Mouse (Mus musculus) forebrain, postnatal 0 days (tissue): ENCODE results near the gene Cmklr1. TPM values are rescaled to one million over a fixed set of nuclear protein-coding genes. Genes with fewer than 3 reads are reported as not detected.

ENCODE experiments used
- ATAC-seq: fragments of 200-750 bp; cut with Nextera tagmentation; 2 replicates; pipeline ENCODE4 v1.8.0; 2017; ENCODE audit warnings: mild to moderate bottlenecking, moderate library complexity
- DNase-seq: peaks from one replicate; pipeline ENCODE4 v3.0.0-alpha.2; 2015
- H3K27ac ChIP-seq: fragments of 300-500 bp; sonication (generic); 2 replicates; pipeline ENCODE4 v1.5.1; 2014; ENCODE audit warnings: low read depth, mild to moderate bottlenecking, antibody characterized with exemption, low read length, moderate library complexity, mixed read lengths
- H3K27me3 ChIP-seq: fragments of 300-500 bp; sonication (generic); 2 replicates; pipeline ENCODE4 v1.6.1; 2014; ENCODE audit warnings: mild to moderate bottlenecking, low read length, mixed read lengths; ENCODE audit not compliant: insufficient read depth
- H3K36me3 ChIP-seq: fragments of 300-500 bp; sonication (generic); 2 replicates; pipeline ENCODE4 v1.6.1; 2014; ENCODE audit warnings: mild to moderate bottlenecking, moderate library complexity; ENCODE audit not compliant: insufficient read depth
- H3K4me1 ChIP-seq: fragments of 300-500 bp; sonication (generic); 2 replicates; pipeline ENCODE4 v1.6.1; 2014; ENCODE audit warnings: antibody characterized with exemption; ENCODE audit not compliant: insufficient read depth
- H3K4me2 ChIP-seq: fragments of 300-500 bp; sonication (generic); 2 replicates; pipeline ENCODE4 v1.6.1; 2014; ENCODE audit warnings: low read depth, mild to moderate bottlenecking, moderate library complexity
- H3K4me3 ChIP-seq: fragments of 300-500 bp; sonication (generic); 2 replicates; pipeline ENCODE4 v1.5.1; 2014; ENCODE audit warnings: low read depth, low read length, mixed read lengths
- H3K9ac ChIP-seq: fragments of 300-500 bp; sonication (generic); 2 replicates; pipeline ENCODE4 v1.6.1; 2014; ENCODE audit warnings: mild to moderate bottlenecking
- H3K9me3 ChIP-seq: fragments of 300-500 bp; sonication (generic); 2 replicates; pipeline ENCODE4 v1.6.1; 2016; ENCODE audit warnings: low read length
- CTCF ChIP-seq: sonication (generic); IDR thresholded peaks from 2 replicates; pipeline ENCODE4 v1.5.1; 2016; ENCODE audit warnings: antibody characterized with exemption, control low read depth, low read depth
- WGBS: fragments of 180-500 bp; shearing (Covaris S2); extraction: QIAGEN DNeasy Blood & Tissue Kit; methylation state at CpG from one replicate; pipeline ENCODE4 v1.1.7; 2014; 5-methylcytosine and 5-hydroxymethylcytosine counted together
- polyA plus RNA-seq: library from polyadenylated mRNA; unstranded; fragments of >200 nt; fragmentation: Nextera tagmentation; extraction: Ambion mirVana; gene quantifications from 2 replicates; pipeline ENCODE4 v1.2.1, GENCODE M21; 2015
- total RNA-seq: library from RNA; depleted of rRNA; stranded (reverse); fragments of >200 nt; gene quantifications from 2 replicates; pipeline ENCODE4 v1.2.3, GENCODE M21; 2014

Gene Cmklr1
- total and polyA plus RNA-seq, 2 experiments from 2014 or later: 1.4 to 2.7 TPM

GRCm38 (mm10) chr5:113604758-113605157, 45.5 kb downstream of the Cmklr1 start:
- H3K9ac ChIP-seq: no peak overlapping the region
- no peaks in the 10 kb centered on the region for H3K9me3 ChIP-seq
- DNase-seq (no peak), ATAC-seq (no peak)
- no peak for TF ChIP-seq CTCF
- H3K4me2 ChIP-seq: no peak overlapping the region
- no peak overlapping the region for H3K4me3 ChIP-seq
- no peaks in the 10 kb centered on the region for H3K36me3 ChIP-seq
- H3K4me1 ChIP-seq: 0 out of 2 replicates have a peak, but pooled peaks cover 3% of the 10 kb centered on the region
- H3K27me3 ChIP-seq: no peaks in the 10 kb centered on the region
- WGBS: 92% methylated on average over 4 of the region's 4 CpGs
- H3K27ac ChIP-seq: no peak overlapping the region

- no peak for DNase-seq
- 68% methylated on average over 9 of the region's 9 CpGs for WGBS
- Histone ChIP-seq H3K9ac (no peak overlapping the region), H3K27ac (no peak overlapping the region), H3K9me3 (no peaks in the 10 kb centered on the region), H3K4me1 (0 out of 2 replicates have a peak, but pooled peaks cover 3% of the 10 kb centered on the region), H3K4me2 (no peak overlapping the region), H3K36me3 (no peaks in the 10 kb centered on the region), H3K4me3 (no peak overlapping the region), H3K27me3 (no peaks in the 10 kb centered on the region)
- no peak for ATAC-seq
- no peak for TF ChIP-seq CTCF
Measured at GRCm38 (mm10) chr5:113603471-113603870, 46.8 kb downstream of the Cmklr1 start.

GRCm38 (mm10) chr5:113600803-113601202, 49.4 kb downstream of the Cmklr1 start:
- H3K9me3 ChIP-seq: no peaks in the 10 kb centered on the region
- no peaks in the 10 kb centered on the region for H3K36me3 ChIP-seq
- ATAC-seq (peak; percentile 25; the same call in 1 of the 2 replicates), DNase-seq (no peak)
- 67% methylated on average over 4 of the region's 4 CpGs for WGBS
- H3K4me2 ChIP-seq: no peak overlapping the region
- H3K9ac ChIP-seq: no peak overlapping the region
- H3K4me3 ChIP-seq: no peak overlapping the region
- H3K27ac ChIP-seq: no peak overlapping the region
- no peak for TF ChIP-seq CTCF
- H3K27me3 ChIP-seq: no peaks in the 10 kb centered on the region
- no peaks in the 10 kb centered on the region for H3K4me1 ChIP-seq

DNA sequence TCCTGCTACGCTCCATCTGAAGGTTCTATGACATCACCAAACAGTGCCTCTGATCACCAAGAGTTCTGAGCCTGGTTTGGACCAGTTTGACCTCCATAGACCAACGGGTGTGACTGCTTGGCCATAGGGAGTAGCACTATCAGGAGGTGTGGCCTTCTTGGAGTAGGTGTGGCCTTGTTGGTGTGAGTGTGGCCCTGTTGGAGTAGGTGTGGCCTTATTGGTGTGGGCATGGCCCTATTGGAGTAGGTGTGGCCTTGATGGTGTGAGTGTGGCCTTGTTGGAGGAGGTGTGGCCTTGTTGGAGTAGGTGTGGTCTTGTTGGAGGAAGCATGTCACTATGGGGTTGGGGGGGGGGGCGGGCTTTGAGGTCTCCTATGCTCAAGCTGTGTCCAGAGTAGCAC, 50.0 kb downstream of the Cmklr1 start:
- TF ChIP-seq CTCF: no peak
- 81% methylated on average over 3 of the region's 3 CpGs for WGBS
- DNase-seq: no peak
- H3K4me3 ChIP-seq: no peak overlapping the region
- H3K27me3 ChIP-seq: no peaks in the 10 kb centered on the region
- H3K9ac ChIP-seq: no peak overlapping the region
- no peak for ATAC-seq
- no peaks in the 10 kb centered on the region for H3K36me3 ChIP-seq
- no peaks in the 10 kb centered on the region for H3K4me1 ChIP-seq
- no peak overlapping the region for H3K27ac ChIP-seq
- no peaks in the 10 kb centered on the region for H3K9me3 ChIP-seq
- H3K4me2 ChIP-seq: no peak overlapping the region

DNA sequence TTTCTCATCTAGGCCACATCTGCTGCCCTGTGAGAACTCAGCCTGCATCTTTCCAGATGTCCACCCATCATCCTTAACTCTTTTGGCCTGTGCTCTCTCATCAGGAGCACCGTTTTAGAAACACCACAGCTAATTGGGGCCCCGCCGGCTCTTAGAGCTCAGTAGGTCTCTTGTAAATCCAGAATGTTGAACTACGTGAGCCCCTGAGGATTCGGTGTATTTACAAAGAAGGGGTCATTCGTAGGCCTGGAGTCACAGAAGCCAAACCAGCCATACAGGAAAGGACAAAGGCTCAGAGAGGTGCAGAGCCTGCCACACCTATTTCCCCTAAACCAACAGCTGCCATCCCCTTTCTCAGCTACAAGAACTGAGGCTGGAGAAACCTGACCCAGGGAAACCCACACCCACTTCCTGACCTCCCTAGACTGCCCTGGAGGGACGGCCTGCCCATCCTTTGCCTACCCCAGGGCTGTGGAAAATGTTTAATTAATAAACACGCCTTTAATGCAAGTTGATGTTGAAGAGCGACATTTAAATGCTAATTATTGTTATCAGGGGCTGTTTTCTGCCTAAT, 53.4 kb downstream of the Cmklr1 start:
- WGBS: 60% methylated on average over 9 of the region's 9 CpGs
- Histone ChIP-seq H3K4me2 (no peak overlapping the region), H3K27me3 (no peaks in the 10 kb centered on the region), H3K4me1 (peaks cover 15% of the 10 kb centered on the region; the same call in 1 of the 2 replicates), H3K9ac (no peak overlapping the region), H3K36me3 (no peaks in the 10 kb centered on the region), H3K4me3 (no peak overlapping the region), H3K27ac (no peak overlapping the region), H3K9me3 (no peaks in the 10 kb centered on the region)
- DNase-seq (no peak), ATAC-seq (no peak)
- TF ChIP-seq CTCF: no peak

- Histone ChIP-seq H3K4me3 (no peak overlapping the region), H3K4me1 (peaks cover 20% of the 10 kb centered on the region), H3K4me2 (no peak overlapping the region), H3K9ac (no peak overlapping the region), H3K27me3 (no peaks in the 10 kb centered on the region), H3K9me3 (no peaks in the 10 kb centered on the region), H3K36me3 (no peaks in the 10 kb centered on the region), H3K27ac (no peak overlapping the region)
- no peak for TF ChIP-seq CTCF
- WGBS: 80% methylated on average over 9 of the region's 9 CpGs
- DNase-seq: no peak
- ATAC-seq: no peak
Measured at GRCm38 (mm10) chr5:113596252-113596651, 54.0 kb downstream of the Cmklr1 start.

DNA sequence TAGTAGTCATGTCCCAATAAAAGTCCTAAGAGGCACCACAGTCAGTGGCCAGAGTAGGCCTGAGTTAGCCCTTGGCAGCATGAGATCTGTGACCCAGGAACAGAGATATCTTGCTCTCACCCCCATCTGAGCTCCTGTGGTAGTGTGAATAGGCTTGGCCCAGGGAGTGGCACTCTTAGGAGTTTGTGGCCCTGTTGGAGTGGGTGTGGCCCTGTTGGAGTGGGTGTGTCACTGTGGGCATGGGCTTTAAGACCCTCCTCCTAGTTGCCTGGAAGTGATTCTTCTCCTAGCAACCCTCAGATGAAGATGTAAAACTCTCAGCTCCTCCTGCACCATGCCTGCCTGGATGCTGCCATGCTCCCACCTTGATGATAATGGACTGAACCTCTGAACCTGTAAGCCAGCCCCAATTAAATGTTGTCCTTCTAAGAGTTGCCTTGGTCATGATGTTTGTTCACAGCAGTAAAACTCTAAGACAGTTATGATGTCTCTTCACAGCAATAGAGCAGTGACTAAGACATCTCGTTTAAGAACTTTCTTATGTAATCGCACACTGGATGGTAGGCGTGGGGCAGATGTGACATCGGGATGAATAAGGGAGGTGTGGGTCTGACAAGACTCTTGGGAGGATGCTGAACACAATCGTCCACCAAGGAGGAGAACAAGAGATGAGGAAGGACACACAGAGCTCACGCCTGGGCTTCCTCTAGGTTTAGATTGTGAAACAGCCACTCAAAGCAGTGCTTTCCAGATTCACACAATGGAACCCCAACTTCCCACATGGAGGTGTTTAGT, 56.1 kb downstream of the Cmklr1 start:
- 89% methylated on average over 6 of the region's 6 CpGs for WGBS
- Histone ChIP-seq H3K27me3 (no peaks in the 10 kb centered on the region), H3K27ac (no peak overlapping the region), H3K9me3 (no peaks in the 10 kb centered on the region), H3K4me3 (no peak overlapping the region), H3K4me2 (no peak overlapping the region), H3K4me1 (peaks cover 24% of the 10 kb centered on the region), H3K9ac (no peak overlapping the region), H3K36me3 (no peaks in the 10 kb centered on the region)
- DNase-seq (no peak), ATAC-seq (no peak)
- TF ChIP-seq CTCF: no peak
